Mouse (Mus musculus) naive thymus-derived CD4-positive, alpha-beta T cell, adult 2 months (primary cell): ENCODE results near the gene Vav3.

Experiments used
- DNase-seq: peaks from one replicate; pipeline ENCODE4 v3.0.0-alpha.2; 2011; ENCODE audit warnings: low read depth

Vav3 gene

DNA sequence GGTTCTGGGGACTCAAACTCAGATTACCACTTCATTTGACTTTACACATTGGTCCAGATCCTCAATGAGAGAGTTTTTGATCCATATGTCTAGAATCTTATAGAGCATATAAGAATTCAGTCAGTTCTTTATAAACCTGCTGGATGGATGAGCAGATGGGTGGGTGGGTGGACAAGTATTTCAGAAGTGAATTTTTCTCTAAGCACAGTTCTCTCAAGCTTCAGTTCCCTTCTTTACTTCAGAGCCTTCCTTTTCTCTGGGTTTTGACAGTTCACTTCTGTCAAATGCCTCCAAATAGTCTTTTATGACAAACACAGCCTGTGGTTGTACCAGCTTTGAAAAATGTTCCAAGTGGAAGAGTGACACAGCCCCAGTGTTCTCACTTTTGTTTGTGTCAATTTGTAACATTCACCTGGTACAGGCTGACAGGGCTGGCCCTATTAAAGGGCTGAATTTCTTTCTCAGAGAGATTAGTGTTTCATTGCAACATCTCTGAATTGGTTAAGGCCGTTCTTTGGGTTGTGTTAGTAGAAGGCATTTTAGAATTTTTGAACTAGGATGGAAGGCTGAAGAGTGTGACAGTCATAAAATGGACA lies 159.5 kb downstream of the Vav3 start:
- DNase-seq: no peak

DNA sequence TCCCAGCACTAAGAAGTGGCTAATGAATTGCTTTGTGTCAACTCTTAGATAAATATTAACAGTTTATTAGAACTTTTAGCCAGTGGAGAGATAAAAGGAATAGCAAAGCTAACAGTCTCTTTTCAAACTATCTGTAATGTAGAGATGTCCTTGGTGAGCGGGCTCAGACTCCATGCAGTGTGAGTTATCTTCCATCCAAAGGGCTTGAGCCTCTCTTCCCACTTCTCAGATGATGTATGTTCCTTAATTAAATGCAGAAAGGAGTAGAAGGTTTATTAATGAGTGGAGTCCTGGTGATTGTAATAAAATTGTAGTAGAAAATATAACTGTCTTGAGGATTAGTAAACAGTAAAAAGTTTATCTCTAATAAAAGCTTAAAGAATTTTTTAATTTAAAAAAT lies 169.3 kb downstream of the Vav3 start:
- DNase-seq: no peak

DNA sequence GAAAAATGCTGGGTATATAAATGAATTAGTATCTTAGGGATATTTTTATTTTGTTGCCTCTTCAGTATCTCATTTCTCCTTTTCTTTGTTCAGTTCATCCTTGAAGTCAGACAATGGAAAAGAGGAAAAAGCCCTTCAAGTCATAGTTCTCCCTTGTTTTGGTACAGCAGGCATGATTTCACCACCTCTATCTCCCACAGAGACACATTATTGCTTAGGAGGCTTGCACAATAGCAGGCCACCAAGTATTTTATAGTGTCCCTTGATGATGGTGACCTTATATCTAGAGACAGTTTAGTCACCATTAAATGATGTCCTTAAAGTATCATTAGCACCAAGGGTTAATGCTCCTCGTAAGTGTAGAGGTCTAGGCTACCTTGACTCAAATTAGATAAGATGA lies 171.4 kb downstream of the Vav3 start:
- no peak for DNase-seq

DNA sequence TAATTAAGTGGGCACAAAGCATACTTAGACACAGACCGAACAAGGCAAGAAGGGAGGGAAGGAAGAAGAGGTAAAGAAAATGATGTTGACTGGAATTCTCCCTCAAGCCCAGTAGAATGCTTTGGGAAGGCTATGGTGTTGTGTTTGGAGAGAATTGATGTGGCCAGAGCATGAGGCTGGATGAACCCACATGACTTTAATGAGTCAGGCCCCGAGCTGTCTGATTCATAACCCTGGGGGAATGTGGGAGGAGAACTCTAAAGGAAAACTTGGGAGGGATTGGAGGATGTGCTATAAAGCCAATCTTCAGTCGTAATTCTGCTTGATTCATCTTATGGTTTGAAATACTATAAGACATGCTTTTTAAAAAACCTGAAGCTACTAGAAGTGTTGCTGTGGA lies 175.0 kb downstream of the Vav3 start:
- DNase-seq: no peak

DNA sequence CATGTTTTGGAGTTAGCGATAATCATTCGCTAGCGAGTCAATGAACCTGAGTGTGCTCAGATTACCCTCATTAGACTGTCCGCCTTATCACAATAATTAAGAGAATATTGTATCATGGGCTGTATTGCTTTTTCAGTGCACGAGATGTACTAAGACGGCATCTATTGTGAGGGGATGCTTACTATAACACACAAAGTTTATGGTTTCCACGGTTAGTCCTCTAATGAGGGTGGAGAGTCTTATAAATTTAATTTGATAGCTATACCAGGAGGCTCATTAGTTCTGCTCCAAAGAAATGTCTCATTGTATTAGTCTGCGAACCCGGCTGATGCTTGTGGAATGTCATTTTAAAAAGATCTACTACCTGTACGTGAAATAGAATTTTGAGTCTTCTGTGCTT lies 175.9 kb downstream of the Vav3 start:
- no peak for DNase-seq

DNA sequence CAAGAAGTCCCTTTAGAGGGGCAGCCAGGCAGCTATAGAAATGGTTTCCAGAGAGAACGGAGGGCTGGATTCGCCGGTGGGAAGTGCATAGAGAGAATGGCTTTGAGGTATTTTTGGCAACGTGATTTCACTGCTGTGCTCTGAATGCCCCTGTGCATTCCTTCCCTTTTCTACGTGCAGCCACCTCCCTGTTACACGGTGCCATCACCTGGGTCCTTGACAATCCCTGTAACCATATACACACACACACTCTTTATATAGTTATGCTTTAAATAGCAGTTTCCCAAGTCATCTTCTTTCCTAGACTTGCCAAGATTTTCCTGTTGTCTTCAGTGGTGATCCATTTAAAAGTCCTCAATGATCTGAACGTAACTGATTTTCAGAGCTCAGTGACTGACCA lies 181.7 kb downstream of the Vav3 start:
- DNase-seq: no peak

DNA sequence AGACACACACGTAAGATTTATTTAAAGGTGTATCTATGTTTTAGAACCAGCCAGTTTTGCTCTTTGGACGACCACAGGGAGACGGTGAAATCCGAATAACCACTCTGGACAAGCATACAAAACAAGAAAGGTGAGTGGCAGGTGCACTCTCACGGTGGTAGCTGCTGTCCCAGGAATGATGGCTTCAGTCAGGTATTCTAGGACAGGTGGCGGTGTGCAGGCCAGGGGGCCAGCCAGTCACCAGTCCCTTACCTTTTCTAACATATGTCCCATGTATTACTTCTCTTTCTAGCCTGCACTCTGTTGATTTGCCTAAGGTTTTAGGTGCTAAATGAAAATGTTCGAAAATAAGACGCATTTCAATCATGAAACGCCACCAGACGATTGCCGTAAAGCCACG lies 185.4 kb downstream of the Vav3 start:
- DNase-seq: no peak

DNA sequence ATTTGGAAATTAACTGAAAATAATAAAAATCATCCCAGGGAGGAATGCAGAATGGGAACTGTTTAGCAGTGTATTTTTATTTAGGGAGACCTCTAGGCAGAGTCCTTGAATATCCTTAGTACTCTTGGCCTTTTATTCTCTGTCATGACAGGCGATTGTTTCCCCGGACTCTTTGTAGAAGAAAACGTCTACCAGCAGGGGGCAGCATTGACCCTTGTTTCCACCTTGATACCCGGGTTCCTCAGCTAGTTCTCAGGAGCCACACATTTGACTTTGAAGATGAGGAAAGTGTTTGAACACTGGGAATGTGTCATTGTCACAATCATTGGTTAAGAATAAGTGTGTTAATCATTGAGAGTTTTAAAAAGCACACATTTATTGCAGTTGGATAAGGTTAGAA lies 185.8 kb downstream of the Vav3 start:
- peak; percentile 72 for DNase-seq

DNA sequence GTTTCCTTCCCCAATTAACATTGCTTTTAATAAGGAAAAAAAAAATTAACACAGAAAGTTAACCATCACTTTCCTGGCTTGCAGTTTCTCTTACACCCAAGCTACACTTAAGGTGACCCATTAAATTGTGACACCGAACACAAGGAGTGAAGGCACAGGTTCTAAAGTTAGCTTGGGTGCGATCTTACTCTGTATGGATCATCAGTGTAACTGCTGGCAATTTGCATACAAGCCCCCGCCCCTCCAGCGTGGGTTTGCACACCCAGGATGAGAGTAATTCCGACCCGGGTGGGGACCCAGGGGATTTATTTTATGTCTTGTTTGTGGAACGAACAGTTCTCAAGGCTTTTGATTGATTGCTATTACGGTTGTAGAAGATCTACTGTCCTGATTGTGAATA lies 186.2 kb downstream of the Vav3 start:
- no peak for DNase-seq

DNA sequence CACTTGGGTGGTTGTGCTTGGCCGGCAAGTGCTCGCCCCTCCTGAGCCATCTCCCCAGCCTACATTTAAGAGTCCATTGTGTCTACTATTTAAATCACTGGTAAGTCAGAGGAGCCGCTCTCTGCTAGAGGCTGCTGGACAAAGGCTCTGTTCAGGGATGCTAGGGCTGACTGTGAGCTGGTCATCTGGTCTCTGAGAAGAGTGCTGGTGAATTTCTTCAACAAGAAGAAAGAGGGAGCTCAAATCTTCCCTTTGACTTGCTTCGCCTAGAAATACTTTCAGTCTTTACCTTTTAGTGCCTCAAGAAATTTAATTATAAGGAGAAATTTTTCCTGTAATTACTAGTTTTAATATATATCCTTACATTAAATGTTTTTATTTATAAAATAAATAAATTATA lies 188.2 kb downstream of the Vav3 start:
- DNase-seq: no peak

DNA sequence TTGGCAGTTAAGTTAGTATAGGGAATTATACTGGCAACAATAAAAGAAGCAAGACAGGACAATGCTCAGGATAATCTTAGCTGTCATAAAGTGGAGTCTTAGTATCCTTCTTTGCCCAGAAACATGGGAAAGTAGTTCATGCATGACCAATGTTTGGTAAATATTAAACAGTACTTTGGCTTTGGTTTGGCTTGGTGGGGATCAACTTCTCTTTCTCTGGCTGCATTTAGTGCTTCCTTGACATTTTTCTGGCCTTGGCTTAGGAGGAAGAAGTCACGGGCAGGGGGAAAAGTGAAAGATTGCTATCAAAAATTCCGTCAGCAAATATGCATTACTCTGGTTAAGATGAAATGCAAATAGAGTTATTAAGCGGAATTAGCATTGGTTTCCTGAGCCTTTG lies 197.2 kb downstream of the Vav3 start:
- DNase-seq: no peak

DNA sequence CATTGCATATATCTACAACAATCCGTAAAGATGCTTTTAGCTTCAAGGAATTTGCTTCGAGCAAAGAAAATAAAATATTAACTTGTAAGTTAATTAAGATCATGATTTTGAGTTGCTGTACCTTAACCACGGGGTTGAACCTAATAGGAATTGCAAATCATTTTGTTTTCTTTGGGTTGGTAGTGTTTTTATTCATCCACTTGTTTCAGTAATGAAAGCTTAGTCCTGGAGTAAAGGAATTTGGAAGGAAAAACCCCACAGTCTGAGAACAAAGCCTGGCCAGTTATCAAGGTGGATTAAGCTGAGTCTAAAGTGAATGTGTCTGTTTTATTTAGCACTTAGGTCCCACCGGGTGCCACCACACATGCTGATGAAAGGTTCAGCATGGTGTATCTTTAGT lies 199.6 kb downstream of the Vav3 start:
- DNase-seq: no peak

DNA sequence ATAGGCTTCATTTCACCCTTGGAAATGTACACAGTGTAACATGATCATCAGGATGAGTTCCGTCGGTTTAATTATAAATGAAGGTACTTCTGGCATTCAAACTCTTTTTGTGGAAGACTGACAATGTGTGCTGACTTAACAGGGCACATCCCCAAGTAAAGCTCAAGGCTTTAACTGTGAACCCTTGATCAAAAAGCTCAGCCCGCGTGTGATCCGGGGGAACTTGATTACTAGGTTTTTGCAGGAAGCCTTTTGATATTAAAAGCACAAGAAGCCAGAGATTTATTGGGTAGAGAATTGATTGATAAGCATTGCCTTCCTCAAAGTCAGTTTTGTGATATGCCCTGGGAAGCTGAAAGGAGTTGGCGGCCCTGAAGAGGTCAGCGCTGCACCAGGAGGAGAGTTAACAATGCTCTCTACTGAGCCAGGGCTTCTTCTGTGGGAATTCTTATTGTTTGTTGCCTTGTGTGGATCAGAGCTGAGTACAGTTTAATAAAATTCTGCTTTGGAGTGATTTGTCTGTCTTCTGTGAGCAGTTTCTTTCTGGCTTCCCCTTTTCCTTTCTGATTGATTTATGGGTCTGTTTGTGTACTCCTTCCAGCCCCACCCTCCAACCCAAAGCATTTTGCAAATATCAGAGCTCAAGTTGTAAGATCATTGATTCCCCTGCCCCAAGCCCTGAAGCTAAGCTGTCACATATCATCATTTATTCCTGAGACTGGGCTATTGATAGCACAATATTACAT lies 204.2 kb downstream of the Vav3 start:
- no peak for DNase-seq

DNA sequence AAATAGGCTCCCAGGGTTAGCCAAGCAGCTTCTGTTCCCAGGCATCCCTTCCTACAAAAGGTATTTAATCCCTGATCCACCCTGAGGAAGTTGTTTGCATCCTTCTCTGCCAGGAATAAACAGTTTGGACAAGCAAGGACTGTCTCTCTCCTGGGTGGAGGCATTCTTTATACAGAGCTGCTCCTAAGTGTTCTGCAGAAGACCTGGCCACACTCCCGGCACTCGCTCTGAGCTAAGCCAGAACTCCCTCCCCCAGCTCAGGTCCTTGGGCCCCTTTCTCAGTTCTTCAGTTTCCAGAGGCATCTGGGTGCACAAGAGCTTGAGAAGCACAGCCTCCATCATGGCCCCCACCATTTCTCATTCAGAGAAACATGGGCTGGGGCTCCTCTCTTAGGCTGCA lies 216.9 kb downstream of the Vav3 start:
- DNase-seq: no peak

DNA sequence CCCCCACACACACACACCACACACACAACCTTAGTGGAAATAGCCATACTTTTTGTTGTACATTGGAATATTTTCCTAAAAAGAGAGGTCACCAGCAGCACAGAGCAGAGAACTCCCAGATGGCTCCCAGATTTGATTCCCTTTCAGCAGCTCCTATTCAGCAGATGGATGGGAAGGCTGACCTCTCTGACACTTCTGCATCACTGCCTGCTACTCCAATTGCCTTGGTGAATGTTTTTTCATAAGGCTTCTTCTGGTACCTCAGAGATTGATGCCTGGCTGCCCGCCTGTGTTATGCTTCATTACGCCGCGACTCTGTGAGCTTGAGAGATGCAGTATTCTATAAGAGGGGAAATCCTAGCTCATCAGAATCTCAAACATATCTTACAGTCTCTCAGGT lies 220.8 kb downstream of the Vav3 start:
- no peak for DNase-seq

DNA sequence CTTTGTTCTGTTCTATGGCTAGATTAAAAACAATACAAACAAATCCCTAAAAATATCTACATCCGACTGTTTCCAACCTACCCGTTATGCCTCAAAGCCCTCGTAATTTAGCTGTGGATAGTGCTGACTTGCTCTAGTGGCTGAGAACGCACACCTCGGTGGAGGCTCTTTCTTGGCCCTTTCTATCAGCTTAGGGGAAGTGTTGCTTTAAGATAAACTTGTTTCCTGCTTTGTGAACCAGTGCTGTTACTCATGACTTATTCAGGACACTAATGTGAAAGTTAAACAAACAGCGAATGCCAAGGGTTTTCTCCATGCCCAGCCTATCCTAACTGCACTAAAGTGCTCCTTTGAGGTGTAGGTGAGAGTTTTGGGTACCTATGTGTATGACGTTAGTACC lies 221.3 kb downstream of the Vav3 start:
- no peak for DNase-seq

DNA sequence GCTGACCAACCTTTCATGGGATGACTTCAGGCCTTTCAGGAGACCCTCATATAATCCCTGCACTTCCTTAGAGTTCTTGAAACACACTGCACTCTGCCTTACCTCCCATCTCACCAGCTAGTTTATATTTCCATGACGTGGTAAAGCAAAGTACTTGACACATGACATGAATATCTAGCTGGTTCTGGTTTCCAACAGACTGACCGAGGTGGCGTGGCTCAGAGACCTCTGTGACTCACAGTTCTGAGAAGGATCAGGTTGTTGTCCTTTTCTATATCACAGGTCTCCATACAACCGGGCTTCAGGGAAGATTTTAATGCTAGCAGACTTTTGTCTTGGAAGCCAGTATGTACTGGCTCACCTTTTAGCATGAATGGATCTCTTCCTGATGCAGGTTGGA lies 221.8 kb downstream of the Vav3 start:
- DNase-seq: no peak

DNA sequence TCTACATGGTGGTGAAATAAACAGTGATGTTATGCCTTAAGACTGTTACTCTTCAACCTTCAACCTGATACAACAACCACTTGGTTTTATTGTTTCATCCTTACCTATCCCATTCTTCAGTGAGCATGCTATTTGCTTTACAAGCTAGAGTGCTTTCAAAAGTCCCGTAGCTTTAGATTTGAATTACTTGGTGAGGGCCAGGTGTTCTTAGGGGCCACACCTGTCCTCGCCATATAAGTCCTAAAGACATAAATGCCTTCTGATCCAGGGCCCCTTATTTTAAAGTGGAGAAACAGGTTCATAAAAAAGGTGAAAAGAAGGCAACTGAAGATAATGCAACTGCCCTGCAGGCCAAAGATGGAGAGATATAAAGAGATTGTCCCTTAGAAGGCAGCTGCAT lies 224.0 kb downstream of the Vav3 start:
- no peak for DNase-seq

DNA sequence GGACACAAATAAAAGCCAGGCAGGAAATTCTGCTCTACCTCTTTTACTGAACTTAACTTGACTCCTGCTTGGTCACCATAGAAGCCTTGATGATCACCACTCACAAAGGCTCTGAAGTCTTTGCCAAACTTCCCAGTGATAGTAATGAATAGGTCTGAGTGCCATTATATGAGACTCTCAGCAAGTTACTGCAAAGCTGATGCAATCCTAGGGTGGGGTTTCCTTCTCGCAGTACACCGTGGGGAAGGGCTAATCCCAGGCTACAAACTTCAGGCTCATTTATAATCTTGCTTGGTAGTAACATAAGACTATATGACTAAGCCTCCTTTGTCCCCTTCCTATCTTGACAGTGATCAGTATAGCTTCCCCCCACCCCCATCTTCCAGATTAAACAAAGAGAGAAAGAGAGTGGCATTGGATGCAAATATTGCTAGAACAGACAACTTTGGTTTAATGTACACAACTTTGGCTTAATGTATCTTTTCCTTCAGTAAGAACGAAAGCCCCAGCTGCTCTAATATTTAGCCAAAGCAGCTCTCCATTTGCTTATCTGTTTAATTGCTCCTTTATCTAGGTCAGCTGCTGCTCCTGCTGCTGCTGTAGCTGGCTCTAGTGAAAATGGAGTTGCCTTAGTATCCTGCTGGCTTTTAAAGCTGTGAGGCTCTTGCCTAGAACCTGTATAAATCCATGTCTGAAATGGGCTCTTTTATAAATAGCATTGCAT lies 228.3 kb downstream of the Vav3 start:
- no peak for DNase-seq

DNA sequence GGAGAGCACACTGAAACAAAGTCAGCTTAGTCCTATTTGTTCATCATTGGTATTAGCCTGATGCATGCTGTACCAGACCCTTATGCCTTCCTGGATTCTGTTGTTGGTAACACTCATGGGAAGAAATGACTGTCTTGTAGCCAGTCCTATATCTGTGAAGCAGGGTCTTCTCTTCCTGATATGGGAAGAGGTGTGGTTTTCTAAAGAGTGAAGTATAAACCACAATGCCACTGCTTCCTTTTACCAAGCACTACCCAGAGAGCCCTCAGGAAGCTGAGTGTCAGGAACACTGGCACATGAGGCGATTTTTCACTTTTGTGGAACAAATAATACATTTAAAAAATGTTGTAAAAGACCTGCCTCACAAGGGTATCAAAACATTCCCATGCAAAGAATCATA lies 231.0 kb downstream of the Vav3 start:
- DNase-seq: no peak

DNA sequence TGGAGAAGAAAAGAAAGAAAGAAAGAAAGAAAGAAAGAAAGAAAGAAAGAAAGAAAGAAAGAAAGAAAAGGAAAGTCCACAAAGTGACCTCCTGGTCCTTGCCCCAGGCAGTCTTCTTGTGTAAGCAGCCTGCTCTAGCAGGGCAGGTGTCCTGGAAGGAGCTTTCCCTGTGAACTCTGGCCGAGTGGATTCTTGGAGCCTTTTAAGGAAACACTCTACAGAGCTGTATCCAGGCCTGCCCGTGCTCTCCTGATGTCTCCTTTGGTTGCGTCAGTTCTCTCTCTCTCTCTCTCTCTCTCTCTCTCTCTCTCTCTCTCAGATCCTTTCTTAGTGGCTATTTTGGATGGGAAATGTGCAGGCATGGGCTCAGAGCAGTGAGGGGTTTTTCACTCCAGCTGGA lies 232.4 kb downstream of the Vav3 start:
- DNase-seq: no peak

DNA sequence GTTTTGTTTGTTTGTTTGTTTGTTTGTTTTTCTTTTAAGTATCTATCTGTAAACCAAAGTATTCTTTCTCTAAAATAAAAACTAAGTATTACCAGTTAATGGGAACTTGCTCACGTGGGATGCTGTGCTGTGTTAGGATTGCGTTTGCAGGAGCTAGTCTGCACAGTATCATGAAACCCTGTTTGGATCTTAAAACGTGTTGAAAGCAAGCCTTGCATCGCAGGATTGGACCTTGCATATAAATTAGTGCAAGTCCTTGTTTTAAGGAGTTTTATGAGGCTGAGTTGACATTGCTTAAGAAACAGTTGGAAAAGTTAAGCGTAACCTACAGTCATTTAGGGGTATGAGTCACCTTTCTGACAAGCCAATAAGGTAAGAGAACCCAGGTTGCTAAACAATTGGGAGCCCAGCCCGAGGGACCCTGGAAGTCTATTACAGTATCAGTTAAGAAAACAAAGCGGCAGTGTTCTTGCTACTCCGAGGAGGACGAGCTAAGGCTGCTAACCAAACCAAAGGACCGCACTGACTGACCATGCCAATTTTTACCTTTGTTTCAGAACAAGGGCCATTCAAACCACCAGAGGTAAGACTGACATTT lies 233.2 kb downstream of the Vav3 start:
- DNase-seq: no peak

DNA sequence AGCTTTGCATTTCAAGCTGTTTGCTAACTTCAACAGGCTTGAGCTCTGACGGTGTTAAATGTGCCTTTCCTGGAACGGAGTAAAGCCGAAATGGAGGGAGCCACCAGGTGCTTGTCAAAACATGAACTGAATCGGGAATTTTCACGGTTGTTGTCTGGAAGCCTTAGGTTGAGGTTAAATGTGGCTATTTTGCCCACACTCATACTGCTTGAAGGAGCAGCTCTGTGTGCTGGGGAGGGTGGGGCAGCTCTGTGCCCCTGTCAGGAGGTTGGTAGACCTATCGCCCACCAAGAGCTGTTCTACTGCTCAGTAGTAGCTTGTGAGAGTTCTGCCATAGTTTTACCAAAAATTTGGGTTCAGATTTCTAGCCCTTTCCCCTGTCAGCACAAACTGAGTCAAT lies 233.7 kb downstream of the Vav3 start:
- no peak for DNase-seq
